Mouse (Mus musculus) cerebellum, adult 2 months (tissue): ENCODE measurements around the gene Ap1g1. TPM values are rescaled to one million over a fixed set of nuclear protein-coding genes. Genes with fewer than 3 reads are reported as not detected.

Source experiments
- DNase-seq, 2 experiments: peaks; one replicate each; pipeline ENCODE4 v3.0.0; 2021
- H3K27ac ChIP-seq: fragments of 200-500 bp; 2 replicates; pipeline ENCODE4 v1.5.1; 2012; ENCODE audit warnings: low read length, control low read depth, inconsistent platforms; ENCODE audit not compliant: insufficient read depth
- H3K27me3 ChIP-seq: fragments of 200-500 bp; 2 replicates; pipeline ENCODE4 v1.6.1; 2012; ENCODE audit warnings: inconsistent platforms, mild to moderate bottlenecking, low read length, moderate library complexity; ENCODE audit not compliant: control insufficient read depth, insufficient read depth
- H3K4me1 ChIP-seq: fragments of 200-500 bp; 2 replicates; pipeline ENCODE4 v1.6.1; 2011; ENCODE audit warnings: low read length; ENCODE audit not compliant: control insufficient read depth, insufficient read depth
- H3K4me3 ChIP-seq: fragments of 200-500 bp; replicated peaks from 2 replicates; pipeline ENCODE3; 2011; ENCODE audit warnings: mild to moderate bottlenecking, low read depth, low read length, control low read depth; ENCODE audit not compliant: insufficient read depth
- CTCF ChIP-seq: fragments of 200-500 bp; IDR thresholded peaks from 2 replicates; pipeline ENCODE4 v1.5.1; 2011; ENCODE audit warnings: low read depth, mild to moderate bottlenecking, control low read depth, low read length, moderate library complexity, borderline replicate concordance; ENCODE audit not compliant: insufficient read depth
- POLR2A ChIP-seq: fragments of 200-500 bp; IDR thresholded peaks from 2 replicates; pipeline ENCODE4 v1.6.1; 2011; ENCODE audit warnings: low read length, control low read depth, borderline replicate concordance; ENCODE audit not compliant: insufficient read depth
- WGBS: fragments of 180-500 bp; shearing (Covaris S2); methylation state at CpG from one replicate; pipeline ENCODE4 v1.1.7; 2018; 5-methylcytosine and 5-hydroxymethylcytosine counted together
- polyA plus RNA-seq: library from polyadenylated mRNA; depleted of rRNA; stranded (reverse); fragments of >200 nt; gene quantifications from 2 replicates; pipeline ENCODE4 v1.2.3, GENCODE M21; 2012

Gene Ap1g1
- polyA plus RNA-seq, 1 experiment, result 74.4 TPM

- Histone ChIP-seq H3K27ac (no peak overlapping the region), H3K4me3 (no peak overlapping the region), H3K27me3 (no peaks in the 10 kb centered on the region), H3K4me1 (no peaks in the 10 kb centered on the region; the same call in none of the 2 replicates)
- TF ChIP-seq POLR2A, result no peak
- no peak for TF ChIP-seq CTCF
- no peak for DNase-seq
Measured at GRCm38 (mm10) chr8:109808120-109808447, 29.7 kb downstream of the Ap1g1 start.

DNA sequence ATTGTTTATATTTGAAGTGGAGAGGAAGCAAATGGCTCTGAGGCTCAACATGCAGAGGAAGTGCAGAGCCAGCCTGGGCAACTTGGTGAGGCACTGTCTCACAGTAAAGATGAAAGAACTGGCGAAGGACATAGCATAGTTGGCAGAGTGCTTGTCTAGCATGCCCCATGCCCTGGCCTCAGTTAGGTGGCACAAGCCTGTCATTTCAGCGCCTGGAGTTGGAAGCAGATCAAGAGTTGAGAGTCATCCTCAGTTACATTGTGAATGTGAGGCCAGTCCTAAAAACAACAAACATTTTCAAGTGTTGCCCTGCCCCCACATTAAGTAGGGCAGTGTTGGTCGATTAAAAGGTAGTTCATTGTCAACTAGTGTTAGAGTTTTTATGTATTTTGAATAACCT lies 32.1 kb downstream of the Ap1g1 start:
- no peaks in the 10 kb centered on the region; the same call in none of the 2 replicates for H3K4me1 ChIP-seq
- H3K27ac ChIP-seq, result no peak overlapping the region
- TF ChIP-seq POLR2A (no peak), CTCF (no peak)
- no peaks in the 10 kb centered on the region for H3K27me3 ChIP-seq
- H3K4me3 ChIP-seq, result no peak overlapping the region
- WGBS, result 27% methylated on average over 3 of the region's 3 CpGs
- DNase-seq, result peak; percentile 24 to 45

DNA sequence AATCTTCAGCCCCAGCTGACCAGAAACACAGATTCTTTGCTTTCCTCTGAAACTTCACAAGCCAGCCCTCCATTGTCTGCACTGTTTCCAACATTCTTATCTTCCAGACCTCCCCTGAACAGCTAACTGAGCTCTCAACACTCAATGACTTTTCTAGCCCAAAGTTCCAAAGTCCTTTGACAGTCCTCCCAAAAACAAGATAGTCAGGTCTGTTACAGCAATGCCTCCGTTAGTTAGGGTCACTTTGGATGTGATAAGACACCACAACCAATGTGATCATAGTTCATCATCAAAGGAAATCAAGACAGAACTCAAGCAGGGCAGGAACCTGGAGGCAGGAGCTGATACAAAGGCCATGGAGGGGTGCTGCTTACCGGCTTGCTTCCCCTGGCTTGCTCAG lies 36.9 kb downstream of the Ap1g1 start:
- Histone ChIP-seq H3K27me3 (no peaks in the 10 kb centered on the region), H3K4me3 (no peak overlapping the region), H3K4me1 (no peaks in the 10 kb centered on the region; the same call in 1 of the 2 replicates), H3K27ac (no peak overlapping the region)
- DNase-seq, result no peak
- 93% methylated on average over 2 of the region's 2 CpGs for WGBS
- TF ChIP-seq POLR2A (no peak), CTCF (no peak)

GRCm38 (mm10) chr8:109817933-109818332 lies 39.6 kb downstream of the Ap1g1 start:
- no peak for TF ChIP-seq CTCF
- TF ChIP-seq POLR2A, result no peak
- H3K27me3 ChIP-seq, result no peaks in the 10 kb centered on the region
- H3K4me1 ChIP-seq, result no peaks in the 10 kb centered on the region
- no peak overlapping the region for H3K4me3 ChIP-seq
- no peak overlapping the region; the same call in 1 of the 2 replicates for H3K27ac ChIP-seq
- DNase-seq, result no peak
- 38% methylated on average over 1 of the region's 1 CpGs for WGBS

DNA sequence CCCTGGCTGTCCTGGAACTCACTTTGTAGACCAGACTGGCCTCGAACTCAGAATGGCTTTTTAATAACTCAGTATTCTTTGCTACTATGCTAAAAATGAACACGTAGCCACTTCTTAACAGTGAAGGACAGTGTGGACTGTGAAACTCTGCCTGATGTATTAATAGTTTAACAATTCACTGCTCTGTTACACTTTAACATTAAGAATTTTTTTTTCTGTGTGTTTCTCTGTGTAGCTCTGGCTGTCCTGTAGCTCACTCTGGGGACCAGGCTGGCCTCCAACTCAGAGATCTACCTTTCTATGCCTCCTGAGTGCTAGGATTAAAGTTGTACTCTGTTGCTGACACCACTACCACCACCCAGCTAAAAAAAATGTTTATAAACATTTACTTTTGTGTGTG lies 45.2 kb downstream of the Ap1g1 start:
- TF ChIP-seq POLR2A, result no peak
- TF ChIP-seq CTCF, result no peak
- 95% methylated on average over 2 of the region's 2 CpGs for WGBS
- no peak overlapping the region for H3K27ac ChIP-seq
- H3K4me3 ChIP-seq, result no peak overlapping the region
- no peaks in the 10 kb centered on the region for H3K4me1 ChIP-seq
- H3K27me3 ChIP-seq, result no peaks in the 10 kb centered on the region
- no peak for DNase-seq

DNA sequence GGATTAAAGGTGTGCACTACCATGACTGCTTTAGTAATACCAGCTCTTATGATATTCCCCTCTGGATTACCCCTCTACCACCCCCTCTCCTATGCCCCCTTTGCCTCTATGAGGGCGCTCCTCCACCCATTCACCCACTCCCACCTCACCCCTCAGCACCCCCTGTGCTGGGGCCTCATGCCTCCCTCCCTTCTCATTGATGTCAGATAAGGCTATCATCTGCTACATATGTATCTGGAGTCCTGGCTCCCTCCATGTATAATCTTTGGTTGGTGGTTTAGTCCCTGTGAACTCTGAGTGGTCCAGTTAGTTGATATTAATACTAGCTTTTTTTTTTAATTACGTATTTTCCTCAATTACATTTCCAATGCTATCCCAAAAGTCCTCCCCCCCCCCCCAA lies 61.5 kb downstream of the Ap1g1 start:
- TF ChIP-seq POLR2A (no peak), CTCF (no peak)
- whole genome bisulfite sequencing, result 95% methylated on average over 2 of the region's 2 CpGs
- Histone ChIP-seq H3K4me1 (no peaks in the 10 kb centered on the region), H3K27ac (no peak overlapping the region), H3K27me3 (no peaks in the 10 kb centered on the region), H3K4me3 (no peak overlapping the region)
- DNase-seq, result no peak

DNA sequence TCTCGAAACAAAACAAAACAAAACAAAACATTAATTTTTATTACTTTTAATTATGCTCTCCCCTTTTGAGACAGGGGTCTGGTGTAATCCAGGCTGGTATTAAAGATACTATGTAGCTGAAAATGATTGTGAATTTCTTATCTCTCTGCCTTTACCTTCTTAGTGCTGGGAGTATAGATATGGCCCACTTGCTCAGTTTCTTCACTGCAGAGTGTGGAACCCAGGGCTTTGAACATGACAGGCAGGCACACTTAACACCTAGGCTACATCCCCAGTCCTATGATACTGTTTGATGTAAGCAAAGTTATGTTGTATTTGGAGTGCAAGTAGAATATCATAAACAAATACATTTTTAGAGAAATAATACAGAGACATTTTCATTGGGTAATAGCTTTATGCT lies 64.1 kb downstream of the Ap1g1 start:
- H3K27ac ChIP-seq, result no peak overlapping the region
- no peak overlapping the region for H3K4me3 ChIP-seq
- TF ChIP-seq POLR2A (no peak), CTCF (no peak)
- no peaks in the 10 kb centered on the region for H3K4me1 ChIP-seq
- H3K27me3 ChIP-seq, result no peaks in the 10 kb centered on the region
- WGBS, result 98% methylated on average over 1 of the region's 1 CpGs
- no peak for DNase-seq

DNA sequence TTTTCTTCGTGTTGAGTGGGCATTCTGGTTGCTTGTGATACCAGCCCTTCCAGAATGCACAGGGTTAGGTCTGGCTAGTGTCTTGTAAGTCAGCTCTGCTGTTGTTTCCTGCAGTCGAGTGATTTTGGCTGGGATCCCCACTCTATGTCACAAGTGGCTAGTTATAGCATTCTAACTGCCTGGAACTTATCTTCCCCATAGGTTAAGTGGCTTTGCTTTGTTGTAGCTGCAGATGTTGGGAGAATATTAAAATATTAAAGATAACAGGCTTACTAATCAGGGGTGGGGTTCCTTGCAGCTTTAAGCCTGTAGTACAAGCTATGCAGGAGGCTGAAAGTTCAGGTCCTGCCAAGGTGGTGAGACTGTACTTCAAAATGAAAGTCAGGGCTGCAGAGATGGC lies 69.5 kb downstream of the Ap1g1 start:
- TF ChIP-seq POLR2A (no peak), CTCF (no peak)
- Histone ChIP-seq H3K4me1 (no peaks in the 10 kb centered on the region), H3K27ac (no peak overlapping the region), H3K27me3 (no peaks in the 10 kb centered on the region), H3K4me3 (no peak overlapping the region)
- no peak for DNase-seq
- WGBS, result 66% methylated on average over 2 of the region's 2 CpGs
